Mouse (Mus musculus) megakaryocyte, embryonic 14.5 days (primary cell): ENCODE measurements at regions not wholly inside any gene's neighbourhood (a gene's known extent, or its start where the extent isn't known, plus 50 kb on each side); places are given as distances from the start of the nearest gene placed in this dataset.

Source experiments
- FLI1 ChIP-seq: IDR thresholded peaks from 2 replicates; pipeline ENCODE4 v1.6.1; 2012; ENCODE audit warnings: low read length, inconsistent platforms, mixed read lengths
- GATA1 ChIP-seq: IDR thresholded peaks from 3 replicates; pipeline ENCODE4 v1.6.1; 2012; ENCODE audit warnings: mixed read lengths, low read length, inconsistent platforms, borderline replicate concordance

DNA sequence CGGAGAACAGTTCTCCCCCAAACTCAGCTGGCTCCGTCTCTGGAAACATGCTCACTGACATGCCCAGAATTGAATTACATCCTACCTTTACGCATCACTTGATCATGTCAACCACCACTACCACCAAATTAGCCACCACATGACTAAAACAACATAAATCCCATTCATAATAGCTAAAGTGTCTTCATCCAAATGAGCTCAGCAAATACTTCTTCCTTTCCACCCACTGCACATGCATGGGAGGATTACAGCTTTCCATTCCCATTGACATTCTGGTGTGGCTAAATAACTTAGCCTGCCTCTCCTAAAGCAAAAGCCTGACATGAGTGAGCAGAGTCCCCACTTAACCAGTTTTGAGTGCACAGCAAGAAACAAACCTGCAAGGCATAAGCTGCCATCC is 56.2 kb upstream of the Tgif1 start:
- TF ChIP-seq FLI1 = no peak
- no peak for TF ChIP-seq GATA1
